Mouse (Mus musculus): ENCODE measurements around the gene Atn1. TPM values are rescaled to one million over a fixed set of nuclear protein-coding genes. Genes with fewer than 3 reads are reported as not detected.
A peak's percentile ranks its signal among the peaks of the same experiment; 100 is the strongest.

Atn1 gene
- polyA plus RNA-seq, 1 experiment from 2014 or later: 10.2 TPM

- 88% methylated on average over 7 of the region's 7 CpGs for WGBS
- Histone ChIP-seq H3K4me3 (no peak overlapping the region), H3K36me3 (no peaks in the 10 kb centered on the region)
Observed at GRCm38 (mm10) chr6:124731038-124731437, 25.3 kb downstream of the Atn1 start.

GRCm38 (mm10) chr6:124729850-124730705, 26.2 kb downstream of the Atn1 start:
- no peak overlapping the region for H3K4me3 ChIP-seq
- no peaks in the 10 kb centered on the region for H3K27me3 ChIP-seq (ENCODE audit: low read depth, poor library complexity, severe bottlenecking)
- no peak overlapping the region for H3K27ac ChIP-seq (replicated peaks)
- H3K9me3 ChIP-seq (replicated peaks): no peaks in the 10 kb centered on the region
- 87% methylated on average over 8 of the region's 8 CpGs for WGBS
- H3K4me1 ChIP-seq: peaks cover 19% of the 10 kb centered on the region
- no peaks in the 10 kb centered on the region for H3K36me3 ChIP-seq
- DNase-seq (ENCODE audit: low spot score): no peak

More at GRCm38 (mm10) chr6:124731038-124731437, 25.3 kb downstream of the Atn1 start:
- no peaks in the 10 kb centered on the region for H3K27me3 ChIP-seq (ENCODE audit: low read depth, poor library complexity, severe bottlenecking)
- H3K4me1 ChIP-seq: peaks cover 19% of the 10 kb centered on the region
- H3K27ac ChIP-seq (replicated peaks): no peak overlapping the region
- DNase-seq (ENCODE audit: low spot score): no peak
- H3K9me3 ChIP-seq (replicated peaks): no peaks in the 10 kb centered on the region

GRCm38 (mm10) chr6:124728621-124729020, 27.7 kb downstream of the Atn1 start:
- Histone ChIP-seq H3K27ac (replicated peaks) (no peak overlapping the region), H3K27me3 (ENCODE audit: low read depth, poor library complexity, severe bottlenecking) (no peaks in the 10 kb centered on the region), H3K4me3 (no peak overlapping the region), H3K9me3 (replicated peaks) (no peaks in the 10 kb centered on the region), H3K36me3 (no peaks in the 10 kb centered on the region), H3K4me1 (peaks cover 19% of the 10 kb centered on the region)
- WGBS: 91% methylated on average over 10 of the region's 10 CpGs
- no peak for DNase-seq (ENCODE audit: low spot score)

GRCm38 (mm10) chr6:124724472-124724871, 31.9 kb downstream of the Atn1 start:
- WGBS: 90% methylated on average over 10 of the region's 10 CpGs
- no peak overlapping the region for H3K4me3 ChIP-seq
- H3K4me1 ChIP-seq: peaks cover 14% of the 10 kb centered on the region
- H3K36me3 ChIP-seq: no peaks in the 10 kb centered on the region
- no peaks in the 10 kb centered on the region for H3K9me3 ChIP-seq (replicated peaks)
- H3K27me3 ChIP-seq (ENCODE audit: low read depth, poor library complexity, severe bottlenecking): no peaks in the 10 kb centered on the region
- DNase-seq (ENCODE audit: low spot score): no peak
- H3K27ac ChIP-seq (replicated peaks): no peak overlapping the region

GRCm38 (mm10) chr6:124723541-124723940, 32.8 kb downstream of the Atn1 start:
- Histone ChIP-seq H3K27ac (replicated peaks) (no peak overlapping the region), H3K9me3 (replicated peaks) (no peaks in the 10 kb centered on the region), H3K4me1 (peaks cover 22% of the 10 kb centered on the region), H3K27me3 (ENCODE audit: low read depth, poor library complexity, severe bottlenecking) (no peaks in the 10 kb centered on the region), H3K4me3 (no peak overlapping the region), H3K36me3 (no peaks in the 10 kb centered on the region)
- WGBS: 89% methylated on average over 8 of the region's 8 CpGs
- no peak for DNase-seq (ENCODE audit: low spot score)

- H3K4me3 ChIP-seq: no peak overlapping the region
- peaks cover 21% of the 10 kb centered on the region for H3K4me1 ChIP-seq
- no peak overlapping the region for H3K27ac ChIP-seq (replicated peaks)
- no peaks in the 10 kb centered on the region for H3K9me3 ChIP-seq (replicated peaks)
- 83% methylated on average over 6 of the region's 6 CpGs for WGBS
- no peak for DNase-seq (ENCODE audit: low spot score)
- H3K27me3 ChIP-seq (ENCODE audit: low read depth, poor library complexity, severe bottlenecking): no peaks in the 10 kb centered on the region
- peaks cover 4% of the 10 kb centered on the region for H3K36me3 ChIP-seq
Observed at GRCm38 (mm10) chr6:124722876-124723473, 33.3 kb downstream of the Atn1 start.

GRCm38 (mm10) chr6:124720904-124721303, 35.4 kb downstream of the Atn1 start:
- 74% methylated on average over 11 of the region's 11 CpGs for WGBS
- no peak for DNase-seq (ENCODE audit: low spot score)
- Histone ChIP-seq H3K4me3 (no peak overlapping the region), H3K4me1 (peaks cover 12% of the 10 kb centered on the region), H3K36me3 (peaks cover 25% of the 10 kb centered on the region), H3K27me3 (ENCODE audit: low read depth, poor library complexity, severe bottlenecking) (no peaks in the 10 kb centered on the region), H3K27ac (replicated peaks) (no peak overlapping the region; the same call in 1 of the 2 replicates), H3K9me3 (replicated peaks) (no peaks in the 10 kb centered on the region)

GRCm38 (mm10) chr6:124719354-124719978, 36.9 kb downstream of the Atn1 start:
- no peak overlapping the region for H3K4me3 ChIP-seq
- H3K27ac ChIP-seq (replicated peaks): peak overlapping the region; percentile 50; the same call in 1 of the 2 replicates
- H3K36me3 ChIP-seq: peaks cover 39% of the 10 kb centered on the region
- no peaks in the 10 kb centered on the region for H3K27me3 ChIP-seq (ENCODE audit: low read depth, poor library complexity, severe bottlenecking)
- no peak for DNase-seq (ENCODE audit: low spot score)
- H3K9me3 ChIP-seq (replicated peaks): no peaks in the 10 kb centered on the region
- peaks cover 17% of the 10 kb centered on the region for H3K4me1 ChIP-seq
- 76% methylated on average over 7 of the region's 7 CpGs for WGBS

- H3K9me3 ChIP-seq (replicated peaks): no peaks in the 10 kb centered on the region
Observed at GRCm38 (mm10) chr6:124718703-124719102, 37.6 kb downstream of the Atn1 start.

GRCm38 (mm10) chr6:124717968-124718367, 38.4 kb downstream of the Atn1 start:
- H3K9me3 ChIP-seq (replicated peaks): no peaks in the 10 kb centered on the region
- H3K27me3 ChIP-seq (ENCODE audit: low read depth, poor library complexity, severe bottlenecking): no peaks in the 10 kb centered on the region
- peaks cover 31% of the 10 kb centered on the region for H3K4me1 ChIP-seq
- H3K36me3 ChIP-seq: peaks cover 50% of the 10 kb centered on the region
- H3K27ac ChIP-seq (replicated peaks): no peak overlapping the region
- DNase-seq (ENCODE audit: low spot score): no peak
- no peak overlapping the region for H3K4me3 ChIP-seq
- 81% methylated on average over 13 of the region's 13 CpGs for WGBS

More at GRCm38 (mm10) chr6:124718703-124719102, 37.6 kb downstream of the Atn1 start:
- WGBS: 62% methylated on average over 16 of the region's 16 CpGs
- H3K36me3 ChIP-seq: peaks cover 47% of the 10 kb centered on the region
- DNase-seq (ENCODE audit: low spot score): no peak
- peaks cover 24% of the 10 kb centered on the region for H3K4me1 ChIP-seq
- H3K27ac ChIP-seq (replicated peaks): peak overlapping the region; percentile 50; the same call in 1 of the 2 replicates
- H3K4me3 ChIP-seq: peak overlapping the region; percentile 3; the same call in 1 of the 2 replicates
- no peaks in the 10 kb centered on the region for H3K27me3 ChIP-seq (ENCODE audit: low read depth, poor library complexity, severe bottlenecking)

GRCm38 (mm10) chr6:124716864-124717490, 39.3 kb downstream of the Atn1 start:
- Histone ChIP-seq H3K9me3 (replicated peaks) (no peaks in the 10 kb centered on the region), H3K36me3 (peaks cover 50% of the 10 kb centered on the region)
- DNase-seq (ENCODE audit: low spot score): peak; percentile 62

GRCm38 (mm10) chr6:124712918-124713317, 43.4 kb downstream of the Atn1 start:
- Histone ChIP-seq H3K4me1 (peaks cover 44% of the 10 kb centered on the region), H3K4me3 (peak overlapping the region; percentile 92), H3K36me3 (peaks cover 74% of the 10 kb centered on the region), H3K27ac (replicated peaks) (peak overlapping the region; percentile 92), H3K27me3 (ENCODE audit: low read depth, poor library complexity, severe bottlenecking) (no peaks in the 10 kb centered on the region), H3K9me3 (replicated peaks) (no peaks in the 10 kb centered on the region)
- no peak for DNase-seq (ENCODE audit: low spot score)
- 28% methylated on average over 11 of the region's 11 CpGs for WGBS

More at GRCm38 (mm10) chr6:124716864-124717490, 39.3 kb downstream of the Atn1 start:
- Histone ChIP-seq H3K27me3 (ENCODE audit: low read depth, poor library complexity, severe bottlenecking) (no peaks in the 10 kb centered on the region), H3K4me3 (no peak overlapping the region), H3K4me1 (peaks cover 35% of the 10 kb centered on the region), H3K27ac (replicated peaks) (no peak overlapping the region)
- WGBS: 77% methylated on average over 20 of the region's 20 CpGs
